Mouse (Mus musculus): ENCODE data around the gene Phactr2.
"Not testable (repeated sequence)": the region's sequence is repeated elsewhere in the genome, so short reads cannot be mapped to it uniquely, and the experiment has no call there.

Gene Phactr2

DNA sequence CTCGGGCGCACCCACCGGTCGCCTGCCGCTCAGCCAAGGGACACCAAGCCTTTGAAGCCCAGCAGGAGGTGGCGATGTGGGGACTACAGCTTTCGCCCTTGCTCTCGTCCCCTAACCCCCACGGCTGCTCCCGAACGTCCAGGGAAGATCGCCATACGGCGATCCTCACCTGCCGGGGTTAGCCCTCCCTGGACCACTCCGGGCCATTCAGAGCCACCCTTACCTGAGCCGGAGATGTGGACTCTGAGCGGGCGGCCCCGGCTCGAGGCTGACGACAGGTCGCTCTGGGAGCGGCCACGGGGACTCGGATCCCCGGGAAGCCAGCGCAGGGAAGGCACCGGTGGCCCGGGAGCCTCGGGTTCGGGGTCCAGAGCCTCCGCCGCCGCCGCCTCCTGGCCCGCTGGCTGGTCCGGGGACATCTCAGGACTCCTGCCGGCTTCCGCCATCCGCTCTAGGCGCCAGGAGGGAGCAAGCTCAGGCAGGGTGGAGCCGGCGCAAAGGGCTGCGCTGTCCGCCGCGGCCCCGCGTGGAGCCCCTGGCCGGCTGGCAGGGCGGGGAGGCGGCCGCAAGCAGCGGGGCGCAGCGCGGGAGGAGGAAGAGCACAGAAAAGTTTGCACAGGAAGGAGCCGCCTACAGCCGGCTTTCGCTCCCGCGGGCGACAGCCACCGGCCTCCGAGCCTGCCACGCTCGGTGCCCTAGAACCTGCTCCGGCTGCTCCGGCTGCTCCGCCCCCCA, at the start of gene Phactr2:
Gene Phactr2 (minus strand): TSS at position 580 of the 735 bp plus-strand sequence.
- DNase-seq (ENCODE audit: low spot score): no peak

DNA sequence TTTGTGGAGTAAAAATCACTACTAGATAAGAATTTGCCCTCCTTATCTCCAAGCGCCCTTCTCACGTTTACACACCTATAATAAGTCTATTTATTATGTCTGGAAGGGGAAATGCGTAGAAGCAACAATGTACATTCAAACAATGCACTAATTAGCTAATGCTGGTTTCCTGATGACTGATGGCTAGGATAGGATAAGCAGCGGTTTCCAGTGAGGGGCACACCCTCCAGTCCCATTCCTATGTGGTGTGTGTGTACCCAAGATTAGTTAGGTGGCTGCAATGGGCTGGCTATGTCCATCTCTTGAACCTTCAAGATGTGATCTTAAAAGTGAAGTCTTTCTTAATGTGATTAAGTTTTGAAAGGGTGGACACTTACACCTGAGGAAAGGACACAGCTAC, 47.6 kb upstream of the Phactr2 start:
- DNase-seq (ENCODE audit: low spot score): no peak

DNA sequence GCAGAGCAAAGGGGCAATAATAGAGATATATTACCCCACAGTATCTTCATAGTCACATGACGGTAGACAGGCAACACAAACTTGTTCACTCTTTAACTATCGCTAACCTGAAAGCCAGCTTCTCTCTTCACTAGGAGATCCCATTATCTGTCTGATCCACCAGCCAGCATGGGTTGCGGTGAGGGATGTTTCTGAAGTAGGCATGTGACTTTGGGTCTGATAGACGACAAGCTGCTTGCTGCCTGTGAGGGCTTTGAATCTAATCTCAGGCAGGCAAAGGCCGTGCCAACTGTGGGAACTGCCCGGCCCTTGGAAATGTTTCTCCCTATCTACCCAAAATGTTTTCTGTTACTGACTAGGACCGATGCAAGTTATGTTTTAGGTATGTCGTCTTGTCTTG, 28.2 kb upstream of the Phactr2 start:
- DNase-seq (ENCODE audit: low spot score): no peak

DNA sequence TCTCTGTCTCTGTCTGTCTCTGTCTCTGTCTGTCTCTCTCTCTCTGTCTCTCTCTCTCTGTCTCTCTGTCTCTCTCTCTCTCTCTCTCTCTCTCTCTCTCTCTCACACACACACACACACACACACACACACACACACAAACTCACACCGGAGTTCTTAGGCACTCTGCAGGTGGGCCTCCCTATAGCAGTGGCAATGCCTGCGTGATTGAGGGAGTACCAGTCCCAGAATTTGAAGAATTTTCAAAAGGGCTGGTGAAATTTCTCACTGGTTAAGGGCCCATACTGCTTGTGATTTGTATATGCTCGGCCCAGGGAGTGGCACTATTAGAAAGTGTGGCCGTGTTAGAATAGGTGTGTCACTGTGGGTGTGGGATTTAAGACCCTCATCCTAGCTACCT, 27.3 kb upstream of the Phactr2 start:
- DNase-seq (ENCODE audit: low spot score): not testable (repeated sequence)

DNA sequence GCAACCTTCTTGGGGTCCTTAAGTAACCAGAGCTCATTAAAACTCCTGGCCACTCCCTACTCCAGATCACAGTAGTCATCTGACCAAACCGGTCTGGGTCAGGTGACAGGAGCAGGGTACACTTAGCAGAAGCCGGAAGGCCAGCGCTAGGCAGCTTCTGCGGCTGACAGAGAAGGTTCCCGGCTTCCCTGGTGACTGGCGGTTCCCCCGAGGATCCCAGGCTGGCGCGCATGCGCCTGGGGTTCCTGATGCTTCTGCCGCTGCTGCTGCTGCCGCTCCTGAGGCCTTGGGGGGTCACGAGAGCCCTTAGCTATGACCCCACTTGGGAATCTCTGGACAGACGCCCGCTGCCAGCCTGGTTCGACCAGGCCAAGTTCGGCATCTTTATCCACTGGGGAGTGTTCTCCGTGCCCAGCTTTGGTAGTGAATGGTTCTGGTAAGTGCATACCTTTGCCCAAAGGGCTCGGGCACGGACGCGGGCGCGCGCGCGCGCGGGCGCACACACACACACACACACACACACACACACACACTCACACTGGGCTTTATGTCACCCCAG, 26.8 kb upstream of the Phactr2 start:
- DNase-seq (ENCODE audit: low spot score): peak; percentile 84

DNA sequence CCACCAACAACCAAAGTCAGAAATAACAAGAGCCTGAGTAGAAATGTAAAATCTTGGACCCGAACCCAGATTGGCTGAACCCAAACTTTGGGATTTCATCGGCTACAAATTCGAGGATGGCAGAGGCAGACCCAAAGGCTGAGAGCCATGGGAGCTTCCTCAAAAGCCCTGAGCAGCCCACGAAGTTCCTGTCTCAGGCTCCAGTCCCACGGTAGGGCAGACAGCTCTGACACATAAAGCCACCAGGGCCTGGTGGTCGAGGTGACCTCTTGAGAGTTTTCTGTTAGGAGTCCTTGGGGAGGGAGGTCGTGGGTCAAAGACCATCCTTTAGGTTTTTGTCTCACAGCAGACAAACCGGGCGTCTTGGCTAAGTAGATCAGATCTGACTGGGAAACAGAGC, 26.3 kb upstream of the Phactr2 start:
- DNase-seq (ENCODE audit: low spot score): no peak

DNA sequence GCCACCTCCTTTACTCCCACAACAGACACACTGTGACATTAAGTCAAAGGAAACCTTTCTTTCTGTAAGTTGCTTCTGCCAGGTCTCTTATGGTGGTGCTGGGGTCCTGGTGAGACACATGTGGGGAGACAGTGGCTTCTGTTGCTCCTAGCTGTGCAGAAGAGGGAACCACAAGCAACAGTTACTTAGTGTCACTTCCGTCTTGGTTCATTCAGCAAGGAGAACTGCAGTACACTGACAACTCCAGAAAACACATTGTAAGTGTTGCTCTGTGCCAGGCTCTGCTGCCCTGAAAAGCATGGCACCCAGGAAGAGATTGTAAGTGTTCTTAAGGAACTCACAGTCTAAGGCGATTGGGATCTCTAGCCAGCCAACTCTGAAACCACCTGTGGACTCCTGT, 25.1 kb upstream of the Phactr2 start, which contains the start of gene Fuca2:
Gene Fuca2 (plus strand): TSS at position 210 of the 400 bp plus-strand sequence.
- DNase-seq (ENCODE audit: low spot score): no peak

DNA sequence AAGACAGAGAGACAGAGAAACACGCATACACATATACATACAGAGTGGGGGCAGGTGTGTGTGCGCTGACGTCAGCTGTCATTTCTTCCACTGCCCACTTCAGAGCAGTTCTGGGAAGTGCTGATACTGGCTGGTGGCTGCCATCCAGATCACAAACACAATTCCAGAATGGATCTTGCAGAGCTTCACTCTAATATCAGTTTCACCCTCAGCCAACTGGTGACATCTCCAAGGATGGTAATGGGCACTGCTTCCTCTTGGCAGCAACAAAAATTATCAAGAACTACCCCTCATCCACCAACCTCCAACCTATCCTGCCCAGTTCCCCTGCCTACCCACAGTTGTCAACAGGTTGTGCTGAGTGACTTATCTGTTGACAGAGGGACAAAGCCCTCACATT, 22.1 kb upstream of the Phactr2 start:
- DNase-seq (ENCODE audit: low spot score): no peak

DNA sequence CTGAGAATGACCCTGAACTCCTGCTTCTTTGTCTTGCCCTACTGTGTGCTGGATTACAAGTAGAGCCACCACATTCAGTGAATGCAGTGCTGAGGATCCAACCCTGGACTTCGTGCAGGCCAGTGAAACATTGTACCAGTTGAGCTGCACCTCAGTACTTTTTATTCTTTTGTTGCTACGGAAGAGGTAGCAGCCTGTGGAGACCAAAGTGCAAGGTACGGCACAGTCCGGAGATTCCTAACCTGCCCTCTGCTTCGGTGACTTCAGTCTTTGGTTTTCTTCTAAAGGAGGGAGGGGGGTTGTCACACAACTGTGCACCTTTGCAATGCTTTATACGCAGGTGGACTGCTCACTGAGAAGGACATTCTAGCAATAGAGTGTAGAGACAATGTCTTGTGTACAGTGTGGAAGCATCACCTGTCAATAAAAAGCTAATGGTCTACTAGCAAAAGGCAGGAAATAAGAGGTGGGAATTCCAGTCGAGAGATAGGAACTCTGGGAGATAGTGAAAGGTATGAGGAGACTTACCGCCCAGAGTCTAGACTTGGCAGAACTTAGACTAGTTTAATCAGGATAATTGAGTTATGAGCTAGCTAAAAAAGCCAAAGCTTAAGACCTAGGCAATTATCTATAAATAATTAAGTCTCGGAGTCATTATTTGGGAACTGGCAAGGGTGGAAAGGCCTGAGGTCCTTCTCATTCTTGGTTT, 19.9 kb upstream of the Phactr2 start:
- DNase-seq (ENCODE audit: low spot score): no peak

DNA sequence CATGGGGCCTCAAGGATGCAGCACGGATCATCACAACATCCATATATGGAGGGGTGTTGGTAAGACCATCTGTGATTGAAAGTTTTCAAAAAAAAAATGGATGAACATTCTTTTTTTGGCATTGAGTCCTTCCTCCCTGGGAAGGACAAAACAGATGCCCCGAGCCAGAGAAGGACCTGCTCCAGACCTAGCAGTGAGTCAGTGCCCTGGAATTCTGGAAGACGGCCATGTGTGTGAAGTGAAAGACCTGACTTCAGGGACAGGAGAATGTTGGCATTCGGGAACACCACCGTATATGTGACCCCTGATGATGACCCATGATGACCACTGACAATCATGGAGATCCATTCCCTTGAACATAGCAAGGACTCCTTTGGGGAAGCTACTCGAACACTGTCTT, 15.5 kb upstream of the Phactr2 start:
- no peak for DNase-seq (ENCODE audit: low spot score)

DNA sequence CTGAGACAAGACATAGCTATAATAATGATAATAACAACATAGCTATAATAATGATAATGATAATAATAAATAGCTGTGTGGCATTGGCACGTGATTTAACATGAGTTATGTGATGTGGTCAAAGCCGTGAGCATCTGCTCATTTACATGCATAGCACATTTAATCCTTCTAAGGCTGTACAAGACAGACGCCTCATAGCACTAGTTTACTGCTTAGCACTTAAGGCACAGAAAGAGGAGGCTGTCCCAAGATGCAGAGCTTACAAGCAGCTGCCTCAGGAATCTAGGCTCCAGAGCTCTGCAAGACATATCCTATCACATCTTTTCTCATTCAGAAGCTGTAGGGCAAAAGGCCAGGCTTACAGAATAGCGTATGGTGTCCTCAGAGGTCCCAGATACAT, 11.7 kb upstream of the Phactr2 start:
- DNase-seq (ENCODE audit: low spot score): no peak

DNA sequence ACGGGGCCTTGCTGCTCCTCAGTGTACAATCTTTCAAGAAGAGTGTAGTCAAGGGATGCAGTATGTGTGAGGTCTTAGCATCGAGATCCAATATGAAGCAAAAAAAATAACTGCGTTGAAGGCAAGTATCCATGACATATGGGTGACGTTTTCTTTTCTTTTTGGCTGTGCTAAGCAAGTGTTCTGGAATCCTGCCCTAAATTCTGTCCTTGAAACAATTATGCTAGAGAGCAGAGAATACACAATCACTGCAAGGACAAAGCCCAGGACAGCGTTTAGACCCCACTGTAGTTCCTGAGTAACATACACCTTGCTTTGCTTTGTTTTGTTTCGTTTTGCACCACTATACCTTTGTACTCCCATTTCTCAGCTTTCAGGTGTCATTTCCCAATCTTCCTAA, 5.1 kb upstream of the Phactr2 start:
- DNase-seq (ENCODE audit: low spot score): no peak

DNA sequence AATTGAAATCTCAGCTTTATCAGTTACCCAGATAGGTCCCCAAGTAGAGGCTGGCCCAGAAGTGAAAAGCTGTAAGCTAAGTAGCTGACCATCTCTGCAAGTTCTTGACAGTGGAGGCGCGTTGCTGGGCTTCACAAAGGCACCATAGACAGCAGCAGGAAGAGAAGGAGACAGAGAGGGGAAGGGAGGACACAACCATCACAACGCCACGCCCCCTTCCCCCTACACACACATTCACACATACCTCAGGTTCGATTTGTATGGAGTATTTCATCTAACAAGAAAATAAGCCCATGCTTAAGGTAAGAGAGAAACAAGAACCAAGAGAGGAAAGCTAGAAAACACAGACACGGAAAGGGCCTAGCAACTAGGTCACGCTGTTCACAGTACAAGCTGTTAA, 909 bp upstream of the Phactr2 start:
- no peak for DNase-seq (ENCODE audit: low spot score)

DNA sequence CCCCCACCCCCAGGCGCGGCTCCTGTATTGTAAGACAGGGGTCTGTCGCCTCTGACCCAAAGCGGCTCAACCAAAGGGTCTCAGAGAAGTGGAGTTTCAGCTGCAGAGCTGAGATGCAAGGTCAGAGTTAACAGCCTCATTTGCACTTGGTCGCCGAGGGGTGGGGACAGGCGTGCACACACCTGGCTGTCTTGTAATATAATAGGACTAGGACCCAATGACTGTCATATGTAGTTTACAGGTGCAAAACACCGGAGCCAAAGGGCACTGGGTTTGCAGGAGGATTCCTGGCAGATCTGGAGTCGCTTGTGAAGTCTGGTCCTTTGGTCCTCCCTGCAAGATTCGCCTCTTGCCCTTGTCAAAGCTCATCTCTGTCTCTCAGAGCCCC, 350 bp upstream of the Phactr2 start:
- no peak for DNase-seq (ENCODE audit: low spot score)

DNA sequence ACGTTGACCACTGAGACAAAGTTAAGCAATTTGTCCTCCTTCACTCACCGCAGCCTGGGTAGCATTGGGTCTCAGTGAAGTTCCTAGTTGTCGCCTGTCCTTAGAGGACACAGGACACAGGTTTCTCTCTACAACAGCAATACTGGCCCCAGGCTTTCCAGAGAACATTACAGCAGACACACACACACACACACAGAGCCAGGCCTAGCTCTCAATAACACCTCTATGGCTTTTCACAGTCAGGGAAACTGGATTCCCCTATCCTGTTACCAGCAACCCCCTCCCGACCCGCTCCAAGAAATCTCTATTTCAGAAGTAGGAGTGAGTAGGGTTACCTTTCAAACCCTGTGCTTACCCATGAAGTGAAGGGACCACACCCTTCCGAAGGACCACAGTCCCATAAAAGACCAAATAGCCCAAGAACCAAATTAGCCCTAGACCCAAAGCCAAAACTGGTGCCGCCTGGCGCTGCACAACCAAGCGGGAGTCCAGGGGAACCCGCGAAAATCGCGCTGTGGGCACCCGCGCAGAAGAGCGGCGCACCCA, 852 bp downstream of the Phactr2 start:
- DNase-seq (ENCODE audit: low spot score): no peak

DNA sequence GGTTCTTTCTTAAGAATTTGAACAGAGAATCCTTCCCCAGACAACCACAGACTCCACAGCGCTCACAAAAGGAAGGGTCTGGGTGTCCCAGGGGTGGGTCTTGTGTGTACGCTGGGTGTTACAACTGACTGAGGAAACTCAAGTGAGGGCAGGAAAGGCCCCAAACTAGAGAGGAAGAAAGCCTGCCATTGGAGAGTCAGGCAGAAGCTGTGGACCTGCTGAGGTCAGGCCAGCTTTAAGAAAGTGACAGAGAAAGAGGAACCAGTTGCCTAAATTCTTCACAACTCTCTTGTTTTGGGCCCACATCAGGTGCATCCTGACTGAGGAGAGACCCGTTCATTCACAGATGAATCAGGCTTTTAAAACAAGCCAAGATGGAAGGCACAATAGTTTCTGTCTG, 4.0 kb downstream of the Phactr2 start:
- DNase-seq (ENCODE audit: low spot score): no peak

DNA sequence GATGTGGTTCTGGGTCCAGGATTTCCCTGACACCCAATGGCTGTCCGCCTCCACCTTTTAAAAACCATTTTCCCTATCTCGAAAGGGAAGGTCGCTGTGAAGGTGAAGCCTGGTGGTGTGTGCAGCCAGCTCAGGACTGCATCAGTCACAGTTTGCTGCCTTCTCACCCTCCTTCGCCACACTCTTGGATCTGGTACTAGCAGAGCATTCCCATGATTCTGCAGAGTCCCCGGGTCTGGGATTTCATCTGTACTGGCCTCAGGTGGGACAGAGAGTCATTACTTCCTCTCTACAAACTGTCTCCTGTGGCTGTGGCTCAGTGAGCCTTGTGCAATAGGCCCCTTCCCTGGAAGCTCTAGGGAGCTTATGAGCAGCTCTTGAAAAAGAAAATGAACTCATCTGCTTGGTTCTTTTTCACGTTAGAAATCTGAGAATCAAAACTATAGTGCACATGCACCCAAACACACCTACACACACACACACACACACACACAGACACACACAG, 6.1 kb downstream of the Phactr2 start:
- not testable (repeated sequence) for DNase-seq (ENCODE audit: low spot score)

DNA sequence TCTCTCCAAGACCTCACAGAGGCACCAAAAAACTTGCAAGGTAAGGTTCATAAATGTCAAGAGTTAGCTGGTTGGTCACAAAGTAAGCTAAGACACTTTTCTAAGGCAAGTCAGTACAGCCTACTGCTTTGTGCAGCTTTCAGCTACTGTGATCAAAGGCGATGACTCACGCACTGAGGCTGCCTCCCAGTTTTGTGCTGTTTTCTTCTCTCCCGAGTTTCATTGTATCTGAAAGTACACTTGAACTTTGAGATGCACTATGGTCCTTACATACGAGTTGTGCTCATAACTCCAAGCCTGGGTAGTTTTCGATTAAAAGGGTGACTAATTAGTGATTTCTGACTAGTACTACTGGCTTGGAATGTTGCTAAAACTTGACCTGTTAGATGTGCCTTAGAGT, 7.3 kb downstream of the Phactr2 start:
- DNase-seq (ENCODE audit: low spot score): no peak

DNA sequence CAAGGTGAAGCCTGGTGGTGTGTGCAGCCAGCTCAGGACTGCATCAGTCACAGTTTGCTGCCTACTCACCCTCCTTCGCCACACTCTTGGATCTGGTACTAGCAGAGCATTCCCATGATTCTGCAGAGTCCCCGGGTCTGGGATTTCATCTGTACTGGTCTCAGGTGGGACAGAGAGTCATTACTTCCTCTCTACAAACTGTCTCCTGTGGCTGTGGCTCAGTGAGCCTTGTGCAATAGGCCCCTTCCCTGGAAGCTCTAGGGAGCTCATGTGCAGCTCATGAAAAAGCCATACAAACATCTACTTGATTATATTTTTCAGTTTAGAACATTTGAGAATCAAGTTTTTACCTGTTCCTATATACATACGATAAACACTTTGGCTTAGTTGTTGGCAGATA, 9.9 kb downstream of the Phactr2 start:
- DNase-seq (ENCODE audit: low spot score): not testable (repeated sequence)

DNA sequence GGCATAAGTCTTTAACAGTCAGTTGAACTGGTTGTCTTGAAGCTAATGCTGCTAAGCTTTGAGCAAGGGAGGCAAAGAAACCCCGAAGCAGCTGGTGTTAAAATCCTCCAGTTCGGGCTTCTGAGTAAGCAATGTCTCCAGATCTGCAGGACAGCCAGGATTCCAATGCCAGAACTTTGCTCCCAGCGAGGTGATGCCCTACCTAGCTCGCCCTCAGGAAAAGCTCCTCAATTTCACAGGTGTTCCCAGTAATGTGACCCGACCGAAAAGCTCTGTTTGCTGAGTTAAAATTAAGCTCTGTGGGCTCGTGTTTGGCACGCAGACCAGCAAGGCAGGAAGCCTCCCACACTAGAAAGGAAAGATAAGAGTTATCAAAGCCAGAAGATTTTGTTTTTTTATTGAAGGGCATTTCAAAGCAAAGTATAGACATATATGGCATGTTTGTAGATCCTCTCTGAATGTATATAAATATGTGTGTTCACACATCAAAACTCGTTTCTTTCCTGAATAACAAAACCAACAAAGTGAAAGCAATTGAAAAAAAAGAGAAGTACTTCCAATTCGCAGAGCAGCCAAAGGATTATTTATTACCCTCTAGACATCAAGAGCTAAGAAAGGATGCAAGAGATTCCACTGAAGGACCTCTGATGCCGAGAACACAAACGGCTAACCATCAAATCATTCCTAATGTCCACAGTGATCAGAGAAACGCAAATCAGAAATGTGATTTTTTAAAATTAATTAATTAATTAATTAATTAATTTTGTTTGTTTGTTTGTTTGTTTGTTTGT, 20.8 kb downstream of the Phactr2 start:
- DNase-seq (ENCODE audit: low spot score): no peak

DNA sequence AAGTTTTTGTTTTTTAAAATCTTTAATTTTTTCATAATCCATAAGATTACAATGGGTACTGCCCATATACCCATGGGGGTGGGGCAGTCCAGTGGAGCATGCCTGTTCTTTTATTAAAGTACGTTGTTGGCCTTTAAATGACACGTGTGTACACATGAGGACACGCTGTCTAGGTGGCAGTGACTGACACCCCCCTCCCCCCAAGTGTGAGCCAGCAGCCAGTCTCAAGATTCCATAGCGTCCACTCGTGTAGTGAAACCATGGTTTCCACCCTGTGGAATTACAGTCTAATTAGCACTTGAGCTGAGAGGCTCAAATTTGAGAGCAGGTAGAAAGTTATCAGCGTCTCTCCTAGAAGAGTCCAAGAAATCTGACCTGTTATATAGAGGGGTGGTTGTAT, 22.6 kb downstream of the Phactr2 start:
- no peak for DNase-seq (ENCODE audit: low spot score)

All from testis, postnatal 14 days (tissue).